Mouse (Mus musculus) myocyte (in vitro differentiated cells): Measurements from ENCODE around the gene Rad51b.

ENCODE experiments used
- CEBPB ChIP-seq: IDR thresholded peaks from 2 replicates; pipeline ENCODE4 v1.6.1; 2011; ENCODE audit warnings: mild to moderate bottlenecking, moderate library complexity; ENCODE audit not compliant: poor library complexity, insufficient read depth, severe bottlenecking
- E2F4 ChIP-seq: IDR thresholded peaks from one replicate; pipeline ENCODE4 v1.6.1; 2011; ENCODE audit warnings: mild to moderate bottlenecking, control low read depth, moderate library complexity; ENCODE audit not compliant: insufficient read depth
- MAX ChIP-seq: IDR thresholded peaks from one replicate; pipeline ENCODE4 v1.6.1; 2011; ENCODE audit warnings: low read depth, mild to moderate bottlenecking, control low read depth
- MYOD1 ChIP-seq, 3 experiments: IDR thresholded peaks; one replicate each; pipeline ENCODE4 v1.6.1; 2011; ENCODE audit warnings: control low read depth in 2 of 3, low read depth in 2 of 3, mild to moderate bottlenecking in 2 of 3, moderate library complexity in 1 of 3; ENCODE audit not compliant: insufficient read length in 2 of 3, control insufficient read depth in 1 of 3
- MYOG ChIP-seq, 3 experiments: IDR thresholded peaks; one replicate each; pipeline ENCODE4 v1.6.1; 2011; ENCODE audit warnings: control low read depth in 2 of 3, low read depth in 2 of 3, mild to moderate bottlenecking in 2 of 3; ENCODE audit not compliant: insufficient read length in 2 of 3, control insufficient read depth in 1 of 3, insufficient read depth in 1 of 3
- POLR2A ChIP-seq: IDR thresholded peaks from one replicate; pipeline ENCODE4 v1.6.1; 2011; ENCODE audit warnings: low read depth, mild to moderate bottlenecking, control low read depth, moderate library complexity; ENCODE audit not compliant: insufficient read length
- POLR2AphosphoS2 ChIP-seq: IDR thresholded peaks from one replicate; pipeline ENCODE4 v1.6.1; 2011; ENCODE audit warnings: low read depth, control low read depth; ENCODE audit not compliant: insufficient read length
- REST ChIP-seq: IDR thresholded peaks from one replicate; pipeline ENCODE4 v1.6.1; 2011; ENCODE audit warnings: mild to moderate bottlenecking, control low read depth, moderate library complexity; ENCODE audit not compliant: insufficient read depth, insufficient read length
- TCF12 ChIP-seq: IDR thresholded peaks from one replicate; pipeline ENCODE4 v1.6.1; 2011; ENCODE audit warnings: mild to moderate bottlenecking, control low read depth; ENCODE audit not compliant: poor library complexity, insufficient read depth, severe bottlenecking
- USF1 ChIP-seq: IDR thresholded peaks from one replicate; pipeline ENCODE4 v1.6.1; 2011; ENCODE audit warnings: low read depth, mild to moderate bottlenecking, control low read depth, moderate library complexity

DNA sequence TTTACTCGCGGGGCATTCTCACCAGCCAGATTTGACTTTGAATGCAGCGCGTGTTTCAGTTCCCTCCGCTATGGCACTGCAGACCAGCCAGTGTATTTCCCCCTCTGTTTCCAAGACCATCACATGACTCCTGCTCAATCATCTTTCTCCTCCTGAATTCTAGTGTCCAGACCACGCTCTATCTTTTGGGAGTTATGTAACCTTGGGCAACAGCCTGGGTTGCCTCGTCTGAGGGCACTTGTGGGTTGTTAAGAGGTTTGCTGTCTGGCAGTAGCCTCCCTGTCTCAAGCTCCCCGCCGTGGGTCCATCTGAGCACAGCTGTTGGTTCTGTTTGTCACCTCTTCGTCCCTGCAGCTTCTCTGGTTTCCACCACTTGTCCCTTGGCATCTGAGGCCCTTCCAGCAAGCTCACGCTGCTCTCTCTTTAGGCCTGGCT is 309.1 kb downstream of the Rad51b start:
- no peak for TF ChIP-seq REST
- TF ChIP-seq CEBPB = no peak; the same call in 1 of the 2 replicates
- no peak for TF ChIP-seq POLR2A
- TF ChIP-seq USF1 = peak; percentile 12
- TF ChIP-seq MYOG (IDR thresholded peaks at IDR 0.05; ENCODE audit: control insufficient read depth in 1 of 3, insufficient read depth in 1 of 3, insufficient read length in 2 of 3, low read depth in 2 of 3) = peak; percentile 75 to 97 (median 92)
- no peak for TF ChIP-seq TCF12
- no peak for TF ChIP-seq POLR2AphosphoS2
- no peak for TF ChIP-seq MAX
- no peak for TF ChIP-seq E2F4
- TF ChIP-seq MYOD1 (IDR thresholded peaks at IDR 0.05; ENCODE audit: control insufficient read depth in 1 of 3, insufficient read length in 2 of 3, low read depth in 2 of 3) = peak; percentile 67 to 95 (median 85)
